Comparison of ENCODE assay signal across 7 mouse cellular contexts in genomic region chr7:126428631-126429502, GRCm38 (mm10). TPM values are rescaled to one million over a fixed set of nuclear protein-coding genes. Genes with fewer than 3 reads are reported as not detected.
DNase-seq lines count a peak whose midpoint lies in the region; ATAC-seq and TF ChIP-seq lines count a peak whose summit lies in the region.

Gene Rabep2 (plus strand): TSS chr7:126428759.

- H3K4me3 ChIP-seq in embryonic facial prominence, embryonic 12.5 days, result peak within 1 kb of the TSS; percentile 70
- H3K4me3 ChIP-seq in kidney, adult 2 months (ENCODE audit: insufficient read depth, low read depth, low read length), result peak within 1 kb of the TSS; percentile 81
- peak within 1 kb of the TSS; percentile 66 for H3K4me3 ChIP-seq in limb, embryonic 12.5 days (replicated peaks)
- H3K4me3 ChIP-seq in midbrain, embryonic 15.5 days, result peak within 1 kb of the TSS; percentile 72
- H3K4me3 ChIP-seq in spleen, adult 2 months (ENCODE audit: extremely low read depth, insufficient read depth, insufficient read length), result peak within 1 kb of the TSS; percentile 84

- peak within 1 kb of the TSS; percentile 91 for H3K27ac ChIP-seq in embryonic facial prominence, embryonic 12.5 days
- H3K27ac ChIP-seq in kidney, adult 2 months (ENCODE audit: insufficient read depth, low read depth, low read length), result peak within 1 kb of the TSS; percentile 87
- peak within 1 kb of the TSS; percentile 94 for H3K27ac ChIP-seq in limb, embryonic 12.5 days
- peak within 1 kb of the TSS; percentile 84 for H3K27ac ChIP-seq in midbrain, embryonic 15.5 days
- peak within 1 kb of the TSS; percentile 97 for H3K27ac ChIP-seq in spleen, adult 2 months (ENCODE audit: insufficient read depth, low read length)

- H3K4me2 ChIP-seq in embryonic facial prominence, embryonic 12.5 days (replicated peaks), result peak within 1 kb of the TSS; percentile 79
- H3K4me2 ChIP-seq in limb, embryonic 12.5 days, result peak within 1 kb of the TSS; percentile 78
- peak within 1 kb of the TSS; percentile 86 for H3K4me2 ChIP-seq in midbrain, embryonic 15.5 days

- H3K9ac ChIP-seq in embryonic facial prominence, embryonic 12.5 days, result peak within 1 kb of the TSS; percentile 86
- peak within 1 kb of the TSS; percentile 80 for H3K9ac ChIP-seq in limb, embryonic 12.5 days (replicated peaks)
- H3K9ac ChIP-seq in midbrain, embryonic 15.5 days, result peak within 1 kb of the TSS; percentile 70

- peak; percentile 99 for DNase-seq in adrenal gland, postnatal 25 days
- DNase-seq in heart, adult 18-20 months, result peak; percentile 95 to 98
- peak; percentile 97 for DNase-seq in kidney, adult 2 months
- DNase-seq in spleen, adult 2 months (ENCODE audit: low read depth in 1 of 2, low spot score in 2 of 2), result peak; percentile 60 to 92

- peaks cover 12% of the 10 kb centered on the region for H3K4me1 ChIP-seq in embryonic facial prominence, embryonic 12.5 days
- H3K4me1 ChIP-seq in kidney, adult 2 months (ENCODE audit: control insufficient read depth, insufficient read depth, low read length), result no peaks in the 10 kb centered on the region; the same call in 1 of the 2 replicates
- H3K4me1 ChIP-seq in limb, embryonic 12.5 days (replicated peaks), result peaks cover 18% of the 10 kb centered on the region
- H3K4me1 ChIP-seq in midbrain, embryonic 15.5 days, result peaks cover 14% of the 10 kb centered on the region
- H3K4me1 ChIP-seq in spleen, adult 2 months (ENCODE audit: control insufficient read depth, insufficient read depth, insufficient read length), result peaks cover 15% of the 10 kb centered on the region; the same call in 1 of the 2 replicates

- no peaks in the 10 kb centered on the region for H3K27me3 ChIP-seq in embryonic facial prominence, embryonic 12.5 days
- H3K27me3 ChIP-seq in kidney, adult 2 months (replicated peaks; ENCODE audit: control insufficient read depth, insufficient read depth, low read length), result no peaks in the 10 kb centered on the region
- no peaks in the 10 kb centered on the region for H3K27me3 ChIP-seq in limb, embryonic 12.5 days
- H3K27me3 ChIP-seq in midbrain, embryonic 15.5 days (replicated peaks), result no peaks in the 10 kb centered on the region
- no peaks in the 10 kb centered on the region for H3K27me3 ChIP-seq in spleen, adult 2 months (ENCODE audit: control insufficient read depth, insufficient read depth, low read length)

- TF ChIP-seq POLR2A in kidney, adult 2 months (IDR thresholded peaks at IDR 0.05; ENCODE audit: low read depth, low read length), result no peak
- TF ChIP-seq POLR2A in spleen, adult 2 months (IDR thresholded peaks at IDR 0.05; ENCODE audit: low read depth, low read length), result peak; percentile 45; the same call in 1 of the 2 replicates

- H3K9me3 ChIP-seq in embryonic facial prominence, embryonic 12.5 days, result no peaks in the 10 kb centered on the region
- H3K9me3 ChIP-seq in limb, embryonic 12.5 days, result 0 out of 2 replicates have a peak, but pooled peaks cover 7% of the 10 kb centered on the region
- H3K9me3 ChIP-seq in midbrain, embryonic 15.5 days, result no peaks in the 10 kb centered on the region

- ATAC-seq in embryonic facial prominence, embryonic 12.5 days (ENCODE audit: insufficient number of reproducible peaks, insufficient read depth, low FRiP score, low TSS enrichment), result peak; percentile 83
- peak; percentile 90 for ATAC-seq in limb, embryonic 12.5 days (ENCODE audit: insufficient number of reproducible peaks, insufficient read depth, low FRiP score, low TSS enrichment, low read depth)
- peak; percentile 95 for ATAC-seq in midbrain, embryonic 15.5 days (replicated peaks)

- under 1% methylated on average over 82 of the region's 82 CpGs for WGBS in embryonic facial prominence, embryonic 12.5 days
- under 1% methylated on average over 82 of the region's 82 CpGs for WGBS in kidney, adult 2 months
- WGBS in limb, embryonic 12.5 days, result under 1% methylated on average over 82 of the region's 82 CpGs
- under 1% methylated on average over 82 of the region's 82 CpGs for WGBS in midbrain, embryonic 15.5 days
- WGBS in spleen, adult 2 months, result under 1% methylated on average over 81 of the region's 82 CpGs

- peaks cover 3% of the 10 kb centered on the region for H3K36me3 ChIP-seq in embryonic facial prominence, embryonic 12.5 days
- H3K36me3 ChIP-seq in kidney, adult 2 months (ENCODE audit: control insufficient read depth, insufficient read depth, low read length), result no peaks in the 10 kb centered on the region
- H3K36me3 ChIP-seq in limb, embryonic 12.5 days, result peaks cover 23% of the 10 kb centered on the region; the same call in 1 of the 2 replicates
- no peaks in the 10 kb centered on the region for H3K36me3 ChIP-seq in midbrain, embryonic 15.5 days (replicated peaks)
- peaks cover 15% of the 10 kb centered on the region for H3K36me3 ChIP-seq in spleen, adult 2 months (ENCODE audit: control insufficient read depth, insufficient read depth, low read length)

- no peak for TF ChIP-seq CTCF in kidney, adult 2 months (conservative IDR thresholded peaks at IDR 0.05; ENCODE audit: insufficient read depth, insufficient read length, low read depth, low read length)
- TF ChIP-seq CTCF in spleen, adult 2 months (IDR thresholded peaks at IDR 0.05; ENCODE audit: extremely low read depth, insufficient read depth, insufficient read length, insufficient replicate concordance), result no peak

RNA-seq across cellular contexts. Expression of gene Rabep2, which starts in this region (rescaled TPM):
- total RNA-seq in adrenal gland, postnatal 25 days (2021), result 58.2 and 82.6 TPM in 2 replicates
- 35.3 and 36.7 TPM in 2 replicates for polyA plus RNA-seq in embryonic facial prominence, embryonic 12.5 days (2016; fragmentation: Nextera tagmentation; extraction: Ambion mirVana)
- 1 to 10 TPM; 5.5 to 7.5 TPM for total RNA-seq in heart, adult 18-20 months (2021)
- 24.7 and 25.7 TPM in 2 replicates for polyA plus RNA-seq in kidney, adult 2 months (2012; rRNA removed)
- polyA plus RNA-seq in limb, embryonic 12.5 days (2016; fragmentation: Nextera tagmentation; extraction: Ambion mirVana), result 37.1 and 37.7 TPM in 2 replicates
- polyA plus RNA-seq in midbrain, embryonic 15.5 days (2015; fragmentation: Nextera tagmentation; extraction: Ambion mirVana), result 26.0 and 28.7 TPM in 2 replicates
- 60.3 and 73.9 TPM in 2 replicates for polyA plus RNA-seq in spleen, adult 2 months (2012; rRNA removed)

Comparison
In these comparisons a context has a peak if more than half of its experiments do, and no peak if none do; other contexts are left out.
1. Peak in every context shown above with its lines: DNase-seq, ATAC-seq, H3K4me3 ChIP-seq and H3K27ac ChIP-seq.